Mouse (Mus musculus) kidney, embryonic 16.5 days (tissue): ENCODE results near the gene Ugt1a10. TPM values are rescaled to one million over a fixed set of nuclear protein-coding genes. Genes with fewer than 3 reads are reported as not detected.
"Not testable (repeated sequence)": the region's sequence is repeated elsewhere in the genome, so short reads cannot be mapped to it uniquely, and the experiment has no call there.

ENCODE experiments used
- ATAC-seq: fragments of 200-750 bp; cut with Nextera tagmentation; 2 replicates; pipeline ENCODE4 v1.8.0; 2017; ENCODE audit warnings: moderate TSS enrichment; ENCODE audit not compliant: low FRiP score, low TSS enrichment
- H3K27ac ChIP-seq: fragments of 300-500 bp; sonication (generic); 2 replicates; pipeline ENCODE4 v1.5.1; 2014; ENCODE audit warnings: low read length
- H3K27me3 ChIP-seq: fragments of 300-500 bp; sonication (generic); 2 replicates; pipeline ENCODE4 v1.6.1; 2014; ENCODE audit warnings: low read length, control low read depth, mixed read lengths; ENCODE audit not compliant: insufficient read depth
- H3K36me3 ChIP-seq: fragments of 300-500 bp; sonication (generic); 2 replicates; pipeline ENCODE4 v1.6.1; 2014; ENCODE audit warnings: low read length, control low read depth, mixed read lengths; ENCODE audit not compliant: insufficient read depth
- H3K4me1 ChIP-seq: fragments of 300-500 bp; sonication (generic); 2 replicates; pipeline ENCODE4 v1.6.1; 2014; ENCODE audit warnings: low read length, control low read depth, mixed read lengths; ENCODE audit not compliant: insufficient read depth
- H3K4me2 ChIP-seq: fragments of 300-500 bp; sonication (generic); replicated peaks from 2 replicates; pipeline ENCODE4 v1.6.1; 2014; ENCODE audit warnings: low read depth, low read length
- H3K4me3 ChIP-seq: fragments of 300-500 bp; sonication (generic); 2 replicates; pipeline ENCODE4 v1.5.1; 2014; ENCODE audit warnings: mild to moderate bottlenecking, low read length
- H3K9ac ChIP-seq: fragments of 300-500 bp; sonication (generic); replicated peaks from 2 replicates; pipeline ENCODE4 v1.6.1; 2014; ENCODE audit warnings: low read length
- H3K9me3 ChIP-seq: fragments of 300-500 bp; sonication (generic); 2 replicates; pipeline ENCODE4 v1.6.1; 2016; ENCODE audit warnings: low read length, control low read depth
- WGBS: fragments of 180-500 bp; shearing (Covaris S2); extraction: QIAGEN DNeasy Blood & Tissue Kit; methylation state at CpG from one replicate; pipeline ENCODE4 v1.1.7; 2014; 5-methylcytosine and 5-hydroxymethylcytosine counted together
- polyA plus RNA-seq: library from polyadenylated mRNA; unstranded; fragments of >200 nt; fragmentation: Nextera tagmentation; extraction: Ambion mirVana; gene quantifications from 2 replicates; pipeline ENCODE4 v1.2.1, GENCODE M21; 2015

Gene Ugt1a10
- polyA plus RNA-seq, 1 experiment from 2014 or later = 28.9 TPM

DNA sequence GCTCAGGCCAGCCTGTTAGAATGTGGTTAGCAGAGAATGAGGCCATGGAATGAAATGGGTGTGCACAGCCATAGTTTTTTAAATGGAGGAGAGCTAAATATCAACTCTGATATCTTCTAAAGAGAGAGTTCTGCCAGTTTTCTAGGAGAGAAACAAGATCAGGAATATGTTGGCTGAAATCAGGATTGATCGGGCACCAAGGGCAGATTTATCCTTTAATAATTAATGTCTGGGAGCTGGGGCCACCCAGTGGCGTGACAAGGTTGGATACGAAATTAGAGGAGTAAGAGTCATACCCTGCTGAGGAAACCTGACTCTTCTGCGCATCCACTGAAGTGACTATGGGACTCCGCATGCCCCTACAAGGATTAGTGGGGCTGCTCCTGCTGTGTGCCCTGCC is 110.5 kb downstream of the Ugt1a10 start, which contains the start of gene Ugt1a5:
Gene Ugt1a5, plus strand, starts transcription at position 302 of the 400 bp plus-strand sequence.
- Histone ChIP-seq H3K4me1 (no peaks in the 10 kb centered on the region), H3K9me3 (peaks cover 5% of the 10 kb centered on the region; the same call in 1 of the 2 replicates), H3K4me3 (no peak within 1 kb of the TSS), H3K27me3 (no peaks in the 10 kb centered on the region), H3K4me2 (no peak within 1 kb of the TSS), H3K9ac (no peak within 1 kb of the TSS), H3K27ac (no peak within 1 kb of the TSS), H3K36me3 (no peaks in the 10 kb centered on the region)
- WGBS = 80% methylated on average over 5 of the region's 5 CpGs
- no peak for ATAC-seq

DNA sequence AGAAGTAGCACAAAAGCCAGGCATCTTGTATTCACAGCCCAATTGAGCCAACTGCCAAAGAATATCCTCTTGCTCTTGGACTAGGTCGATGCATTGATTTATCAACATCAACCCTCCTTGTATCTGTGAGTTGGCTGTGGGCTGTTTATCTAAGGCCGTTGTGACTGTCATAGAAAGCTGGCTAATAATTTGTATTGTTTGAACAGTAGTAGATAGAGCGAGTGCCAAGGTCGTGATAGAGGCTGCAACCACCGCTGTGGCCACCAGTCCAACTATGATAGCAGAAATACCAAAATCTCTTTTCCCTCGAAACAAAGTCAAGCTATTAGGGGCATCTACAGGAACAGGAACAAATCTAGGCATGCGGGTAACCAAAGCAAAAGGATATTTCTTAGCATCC is 117.0 kb downstream of the Ugt1a10 start:
- WGBS = 86% methylated on average over 5 of the region's 7 CpGs
- not testable (repeated sequence) for H3K27ac ChIP-seq, H3K36me3 ChIP-seq, H3K4me1 ChIP-seq, ATAC-seq, H3K9ac ChIP-seq, H3K4me2 ChIP-seq, H3K27me3 ChIP-seq, H3K4me3 ChIP-seq
- H3K9me3 ChIP-seq = peaks cover 11% of the 10 kb centered on the region; the same call in 1 of the 2 replicates

DNA sequence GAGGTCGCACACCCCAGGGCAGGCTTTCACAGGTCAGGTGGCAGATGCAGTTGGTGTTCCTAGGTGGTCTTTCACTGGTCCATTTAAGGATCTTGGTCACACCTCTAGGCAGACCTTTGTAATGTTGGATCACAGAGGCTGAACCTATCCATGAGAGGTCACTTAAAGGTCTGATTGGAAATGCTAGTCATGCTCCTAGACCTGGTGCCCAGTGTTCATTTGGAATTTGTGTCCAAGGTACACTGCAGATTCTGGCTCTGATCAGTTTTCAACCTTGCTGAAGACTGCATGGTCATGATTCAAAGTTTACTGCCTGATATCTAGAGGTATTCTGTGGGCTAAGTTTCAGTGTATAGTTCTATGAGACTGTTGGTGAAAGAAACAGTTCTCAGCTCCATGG is 124.5 kb downstream of the Ugt1a10 start:
- H3K36me3 ChIP-seq = no peaks in the 10 kb centered on the region
- H3K4me3 ChIP-seq = no peak overlapping the region
- peaks cover 18% of the 10 kb centered on the region for H3K9me3 ChIP-seq
- H3K4me2 ChIP-seq = no peak overlapping the region
- H3K9ac ChIP-seq = no peak overlapping the region
- no peaks in the 10 kb centered on the region for H3K4me1 ChIP-seq
- H3K27me3 ChIP-seq = no peaks in the 10 kb centered on the region
- ATAC-seq = no peak
- 88% methylated on average over 1 of the region's 1 CpGs for WGBS
- H3K27ac ChIP-seq = no peak overlapping the region

DNA sequence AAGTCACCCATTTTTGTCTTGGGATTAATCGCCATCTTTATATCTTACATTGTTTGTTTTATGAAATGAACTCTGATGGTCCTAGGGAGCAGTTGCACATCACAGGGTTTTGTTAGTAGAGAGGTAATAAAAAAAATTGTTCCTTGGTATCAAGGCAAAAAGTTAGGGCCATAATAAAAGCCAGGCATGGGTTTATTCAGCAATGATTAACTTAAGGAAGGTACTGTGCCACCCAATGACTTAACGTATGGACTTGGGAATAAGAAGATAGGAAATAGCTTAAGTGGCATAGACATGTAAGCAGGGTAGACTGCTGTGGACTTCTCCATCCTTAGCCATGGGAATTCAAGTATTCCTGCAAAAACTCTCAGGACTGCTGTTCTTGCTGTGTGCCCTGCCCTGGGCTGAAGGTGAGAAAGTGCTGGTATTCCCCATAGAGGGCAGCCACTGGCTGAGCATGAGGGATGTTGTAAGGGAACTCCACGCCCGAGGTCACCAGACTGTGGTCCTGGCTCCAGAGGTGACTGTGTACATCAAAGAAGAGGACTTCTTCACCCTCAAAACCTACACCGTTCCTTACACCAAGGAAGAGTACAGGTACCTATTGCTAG is 131.2 kb downstream of the Ugt1a10 start:
- no peak overlapping the region for H3K9ac ChIP-seq
- 88% methylated on average over 5 of the region's 5 CpGs for WGBS
- H3K4me2 ChIP-seq = no peak overlapping the region
- ATAC-seq = no peak
- H3K36me3 ChIP-seq = no peaks in the 10 kb centered on the region
- H3K27ac ChIP-seq = no peak overlapping the region
- no peaks in the 10 kb centered on the region for H3K27me3 ChIP-seq
- H3K4me3 ChIP-seq = no peak overlapping the region
- no peaks in the 10 kb centered on the region for H3K4me1 ChIP-seq
- H3K9me3 ChIP-seq = no peaks in the 10 kb centered on the region

DNA sequence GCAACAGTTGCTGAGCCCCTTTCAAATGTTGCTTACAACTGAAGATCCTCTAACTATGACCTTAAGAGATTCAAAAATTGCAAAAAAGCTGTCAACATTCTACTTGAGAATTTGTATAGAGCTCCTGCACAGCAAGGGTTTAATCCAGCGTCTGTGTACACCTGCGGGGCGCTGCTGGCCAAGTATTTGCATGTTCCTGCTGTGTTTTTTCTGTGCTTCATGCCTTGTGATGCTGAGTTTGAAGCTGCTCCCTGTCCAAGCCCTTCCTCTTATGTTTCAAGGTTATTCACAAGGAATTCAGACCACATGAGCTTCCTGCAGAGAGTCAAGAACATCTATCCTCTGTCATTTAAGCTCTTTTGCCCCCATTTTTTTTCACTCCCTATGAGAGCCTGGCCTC is 136.9 kb downstream of the Ugt1a10 start:
- Histone ChIP-seq H3K4me1 (no peaks in the 10 kb centered on the region), H3K9ac (no peak overlapping the region), H3K4me3 (no peak overlapping the region), H3K27ac (no peak overlapping the region), H3K36me3 (no peaks in the 10 kb centered on the region), H3K4me2 (no peak overlapping the region), H3K27me3 (no peaks in the 10 kb centered on the region), H3K9me3 (no peaks in the 10 kb centered on the region)
- no peak for ATAC-seq
- 76% methylated on average over 3 of the region's 3 CpGs for WGBS

DNA sequence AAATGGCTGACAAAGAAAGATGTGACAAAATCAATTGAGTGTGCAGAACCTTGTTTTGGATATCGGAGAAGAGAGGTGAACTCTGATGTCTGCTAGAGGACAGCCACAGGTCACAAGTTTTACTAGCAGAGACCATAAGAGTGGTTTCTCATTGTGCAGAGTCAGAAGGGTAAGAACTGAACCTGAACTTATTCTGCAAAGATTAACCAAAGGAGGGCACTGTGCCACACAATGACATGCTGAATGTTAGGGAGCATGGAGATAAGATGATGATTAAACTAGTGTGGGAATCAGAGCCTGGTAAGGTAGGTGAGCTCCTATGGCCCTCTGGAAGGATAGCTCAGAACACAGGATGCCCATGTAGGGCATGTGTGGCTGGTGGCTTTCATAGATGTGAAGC is 140.5 kb downstream of the Ugt1a10 start:
- H3K36me3 ChIP-seq = no peaks in the 10 kb centered on the region
- WGBS = 54% methylated on average over 1 of the region's 1 CpGs
- H3K4me1 ChIP-seq = peaks cover 9% of the 10 kb centered on the region; the same call in 1 of the 2 replicates
- H3K4me2 ChIP-seq = no peak overlapping the region
- H3K4me3 ChIP-seq = no peak overlapping the region
- H3K9ac ChIP-seq = no peak overlapping the region
- no peak overlapping the region for H3K27ac ChIP-seq
- no peaks in the 10 kb centered on the region for H3K27me3 ChIP-seq
- H3K9me3 ChIP-seq = no peaks in the 10 kb centered on the region
- ATAC-seq = peak; percentile 76

DNA sequence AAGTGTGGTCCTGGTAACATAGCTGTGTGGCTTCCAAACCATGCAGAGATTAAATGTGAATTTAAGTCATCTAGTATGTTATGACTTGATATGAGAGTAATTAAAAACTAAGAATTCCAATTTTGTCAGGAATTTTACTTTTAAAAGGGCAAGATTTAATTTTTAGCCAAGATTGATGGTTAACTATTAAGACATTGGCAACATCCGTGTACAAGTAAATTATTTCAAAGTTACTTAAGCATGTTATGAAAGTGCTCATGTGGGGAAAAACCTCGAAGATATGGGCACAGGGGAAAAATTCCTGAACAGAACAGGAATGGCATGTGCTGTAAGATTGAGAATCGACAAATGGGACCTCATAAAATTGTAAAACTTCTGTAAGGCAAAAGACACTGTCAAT is 142.3 kb downstream of the Ugt1a10 start:
- no peak overlapping the region for H3K4me3 ChIP-seq
- H3K36me3 ChIP-seq = no peaks in the 10 kb centered on the region
- H3K4me2 ChIP-seq = no peak overlapping the region
- H3K27ac ChIP-seq = no peak overlapping the region
- no peak overlapping the region for H3K9ac ChIP-seq
- H3K4me1 ChIP-seq = peaks cover 9% of the 10 kb centered on the region; the same call in 1 of the 2 replicates
- no peaks in the 10 kb centered on the region for H3K27me3 ChIP-seq
- H3K9me3 ChIP-seq = no peaks in the 10 kb centered on the region
- 60% methylated on average over 3 of the region's 3 CpGs for WGBS
- ATAC-seq = no peak

DNA sequence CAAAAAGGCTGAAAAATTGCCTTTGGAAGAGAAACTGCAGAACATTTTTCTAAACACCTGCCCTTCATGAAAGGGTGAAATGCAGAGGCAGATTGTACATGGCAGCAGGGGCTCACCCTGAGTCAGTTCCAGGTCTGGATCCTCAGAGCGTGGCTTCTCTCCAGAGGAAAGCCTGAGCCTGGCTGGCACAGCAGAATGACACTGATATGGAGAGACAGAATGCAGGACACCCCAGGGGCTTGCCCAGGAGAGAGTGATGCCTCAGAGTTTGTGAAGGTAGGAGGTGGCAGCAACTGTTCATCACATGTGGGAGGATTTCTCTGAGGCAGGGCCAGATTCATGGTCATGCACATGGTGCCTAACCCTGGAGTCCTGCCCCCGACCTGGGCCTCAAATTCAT is 144.8 kb downstream of the Ugt1a10 start:
- no peaks in the 10 kb centered on the region for H3K27me3 ChIP-seq
- peaks cover 13% of the 10 kb centered on the region for H3K9me3 ChIP-seq
- no peak overlapping the region for H3K4me2 ChIP-seq
- ATAC-seq = no peak
- peaks cover 11% of the 10 kb centered on the region for H3K4me1 ChIP-seq
- 69% methylated on average over 2 of the region's 2 CpGs for WGBS
- H3K36me3 ChIP-seq = no peaks in the 10 kb centered on the region
- H3K9ac ChIP-seq = no peak overlapping the region
- peak overlapping the region; percentile 77 for H3K27ac ChIP-seq
- H3K4me3 ChIP-seq = no peak overlapping the region

DNA sequence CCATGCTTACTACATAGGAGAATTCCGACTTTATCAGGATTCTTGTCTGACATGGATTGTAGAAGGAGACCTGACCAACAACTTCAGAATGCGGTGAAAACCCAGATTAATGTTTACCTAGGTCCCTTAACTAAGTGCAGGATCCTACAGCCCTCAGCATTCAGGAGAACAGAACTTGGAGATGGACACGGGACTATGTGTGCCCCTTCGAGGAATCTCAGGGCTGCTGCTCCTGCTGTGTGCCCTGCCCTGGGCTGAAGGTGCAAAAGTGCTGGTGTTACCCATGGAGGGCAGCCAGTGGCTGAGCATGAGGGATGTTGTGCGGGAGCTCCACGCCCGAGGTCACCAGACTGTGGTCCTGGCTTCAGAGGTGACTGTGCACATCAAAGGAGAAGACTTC is 145.3 kb downstream of the Ugt1a10 start, which contains the start of gene Ugt1a2:
Gene Ugt1a2, plus strand, starts transcription at position 146 of the 400 bp plus-strand sequence.
- no peaks in the 10 kb centered on the region for H3K27me3 ChIP-seq
- H3K4me2 ChIP-seq = no peak within 1 kb of the TSS
- peaks cover 14% of the 10 kb centered on the region for H3K4me1 ChIP-seq
- H3K36me3 ChIP-seq = no peaks in the 10 kb centered on the region
- H3K4me3 ChIP-seq = no peak within 1 kb of the TSS
- 59% methylated on average over 7 of the region's 7 CpGs for WGBS
- peaks cover 14% of the 10 kb centered on the region for H3K9me3 ChIP-seq
- H3K27ac ChIP-seq = peak within 1 kb of the TSS; percentile 77
- H3K9ac ChIP-seq = no peak within 1 kb of the TSS
- ATAC-seq = peak; percentile 59; the same call in 1 of the 2 replicates

DNA sequence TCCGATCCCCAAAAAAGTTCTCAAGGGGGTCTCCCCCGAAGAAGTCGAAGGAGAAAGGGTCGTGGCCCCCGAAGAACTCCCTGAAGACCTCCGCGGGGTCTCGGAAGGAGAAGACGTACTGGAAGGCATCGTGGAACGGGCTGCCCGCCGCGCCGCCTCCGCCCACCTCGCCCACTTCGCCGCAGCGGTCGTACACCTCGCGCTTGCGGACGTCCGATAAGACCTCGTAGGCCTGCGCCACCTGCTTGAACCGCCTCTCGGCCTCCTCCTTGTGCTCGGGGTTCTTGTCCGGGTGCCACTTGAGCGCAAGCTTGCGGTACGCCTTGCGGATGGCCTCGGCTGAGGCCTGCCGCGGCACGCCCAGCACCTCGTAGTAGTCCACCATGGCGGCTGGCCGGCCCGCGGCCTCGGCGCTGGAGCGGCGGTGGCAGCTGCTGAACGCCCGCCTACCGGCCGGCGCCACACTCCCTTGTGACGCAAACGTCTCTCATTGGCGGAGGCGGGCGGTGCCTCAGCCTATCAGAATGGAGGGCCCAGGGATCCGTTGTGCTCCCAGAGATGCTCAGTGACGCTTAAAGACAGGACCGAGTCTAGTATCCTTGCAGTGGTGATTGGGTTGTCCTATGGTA is 150.2 kb downstream of the Ugt1a10 start, which contains the start of gene Dnajb3:
Gene Dnajb3, minus strand, starts transcription at position 489 of the 629 bp plus-strand sequence.
- Histone ChIP-seq H3K4me3 (peak within 1 kb of the TSS; percentile 49), H3K4me1 (peaks cover 9% of the 10 kb centered on the region; the same call in 1 of the 2 replicates), H3K4me2 (peak within 1 kb of the TSS; percentile 91), H3K36me3 (no peaks in the 10 kb centered on the region), H3K9me3 (peaks cover 16% of the 10 kb centered on the region), H3K27ac (no peak within 1 kb of the TSS), H3K9ac (peak within 1 kb of the TSS; percentile 77), H3K27me3 (no peaks in the 10 kb centered on the region)
- peak; percentile 96 for ATAC-seq
- 7% methylated on average over 62 of the region's 62 CpGs for WGBS
